Mouse (Mus musculus) stomach, postnatal 0 days (tissue): ENCODE results near the gene Asb1. TPM values are rescaled to one million over a fixed set of nuclear protein-coding genes. Genes with fewer than 3 reads are reported as not detected.

Experiments used
- ATAC-seq: fragments of 200-750 bp; cut with Nextera tagmentation; 2 replicates; pipeline ENCODE4 v1.8.0; 2017; ENCODE audit not compliant: low FRiP score, low TSS enrichment
- DNase-seq: peaks from one replicate; pipeline ENCODE4 v3.0.0-alpha.2; 2016; ENCODE audit warnings: low spot score
- H3K27ac ChIP-seq: fragments of 300-500 bp; sonication (generic); replicated peaks from 2 replicates; pipeline ENCODE4 v1.5.1; 2014; ENCODE audit warnings: mild to moderate bottlenecking, control low read depth
- H3K27me3 ChIP-seq: fragments of 300-500 bp; sonication (generic); 2 replicates; pipeline ENCODE4 v1.6.1; 2014; ENCODE audit warnings: low read length; ENCODE audit not compliant: control insufficient read depth, insufficient read depth
- H3K36me3 ChIP-seq: fragments of 300-500 bp; sonication (generic); 2 replicates; pipeline ENCODE4 v1.6.1; 2014; ENCODE audit warnings: low read length, mixed read lengths; ENCODE audit not compliant: control insufficient read depth, insufficient read depth
- H3K4me1 ChIP-seq: fragments of 300-500 bp; sonication (generic); replicated peaks from 2 replicates; pipeline ENCODE4 v1.6.1; 2014; ENCODE audit warnings: antibody characterized with exemption; ENCODE audit not compliant: control insufficient read depth, insufficient read depth
- H3K4me2 ChIP-seq: fragments of 300-500 bp; sonication (generic); replicated peaks from 2 replicates; pipeline ENCODE4 v1.6.1; 2014; ENCODE audit warnings: low read depth, mild to moderate bottlenecking, control low read depth, moderate library complexity
- H3K4me3 ChIP-seq: fragments of 300-500 bp; sonication (generic); 2 replicates; pipeline ENCODE4 v1.5.1; 2014; ENCODE audit warnings: low read depth, low read length, control low read depth
- H3K9ac ChIP-seq: fragments of 300-500 bp; sonication (generic); 2 replicates; pipeline ENCODE4 v1.6.1; 2014; ENCODE audit warnings: mild to moderate bottlenecking, low read length, control low read depth, mixed read lengths
- H3K9me3 ChIP-seq: fragments of 300-500 bp; sonication (generic); 2 replicates; pipeline ENCODE4 v1.6.1; 2016; ENCODE audit warnings: low read length; ENCODE audit not compliant: control insufficient read depth
- CTCF ChIP-seq: IDR thresholded peaks from 2 replicates; pipeline ENCODE4 v1.5.1; 2016; ENCODE audit warnings: antibody characterized with exemption, low read depth, mild to moderate bottlenecking, moderate library complexity
- EP300 ChIP-seq: optimal IDR thresholded peaks from 2 replicates; pipeline ENCODE3; 2016; ENCODE audit warnings: antibody characterized with exemption
- WGBS: fragments of 180-500 bp; shearing (Covaris S2); extraction: QIAGEN DNeasy Blood & Tissue Kit; methylation state at CpG from one replicate; pipeline ENCODE4 v1.1.7; 2014; 5-methylcytosine and 5-hydroxymethylcytosine counted together
- polyA plus RNA-seq: library from polyadenylated mRNA; unstranded; fragments of >200 nt; fragmentation: Nextera tagmentation; extraction: Ambion mirVana; gene quantifications from 2 replicates; pipeline ENCODE4 v1.2.1, GENCODE M21; 2015

Asb1 gene
- polyA plus RNA-seq, 1 experiment from 2014 or later, result 1.6 TPM

DNA sequence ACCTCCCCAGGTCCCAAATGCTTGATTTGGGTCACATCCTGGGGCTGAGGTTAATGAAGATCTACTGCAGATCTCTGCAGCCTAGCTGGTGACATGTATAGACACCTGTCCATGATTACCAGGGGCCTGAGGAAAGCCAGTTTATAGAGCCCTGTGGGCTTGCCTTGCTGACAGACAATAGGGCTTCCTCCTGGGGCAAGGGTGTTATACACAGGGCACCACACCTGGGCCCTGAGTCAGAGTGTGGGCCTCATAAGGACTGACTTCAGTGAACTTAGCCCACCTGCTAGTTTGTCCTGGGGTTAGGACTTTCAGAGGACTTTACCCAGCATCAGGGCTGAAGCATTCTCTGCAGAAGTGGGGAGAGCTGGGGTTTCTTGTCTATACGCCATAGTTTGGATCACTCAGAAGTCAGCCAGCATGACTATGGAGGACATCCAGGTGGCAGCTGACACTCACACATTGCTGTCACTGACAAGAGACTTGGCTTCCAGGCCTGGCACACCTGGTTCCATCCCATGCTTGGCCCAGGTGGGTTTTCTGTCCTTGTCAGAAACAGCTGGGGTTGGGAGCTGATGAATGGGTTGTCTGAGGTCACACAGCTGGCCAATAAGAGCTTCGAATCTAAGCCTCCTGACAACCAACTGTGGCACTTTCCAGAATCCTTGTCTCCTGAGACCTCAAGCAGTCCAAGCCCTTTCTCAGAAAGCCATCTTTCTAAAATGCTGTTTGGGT, 61.2 kb downstream of the Asb1 start:
- DNase-seq (no peak), ATAC-seq (no peak)
- no peak overlapping the region for H3K4me2 ChIP-seq
- WGBS, result 75% methylated on average over 2 of the region's 2 CpGs
- no peak overlapping the region for H3K27ac ChIP-seq
- TF ChIP-seq CTCF (no peak), EP300 (no peak)
- no peaks in the 10 kb centered on the region for H3K36me3 ChIP-seq
- H3K27me3 ChIP-seq, result no peaks in the 10 kb centered on the region
- H3K4me3 ChIP-seq, result no peak overlapping the region
- no peak overlapping the region for H3K9ac ChIP-seq
- H3K4me1 ChIP-seq, result no peaks in the 10 kb centered on the region
- no peaks in the 10 kb centered on the region for H3K9me3 ChIP-seq

DNA sequence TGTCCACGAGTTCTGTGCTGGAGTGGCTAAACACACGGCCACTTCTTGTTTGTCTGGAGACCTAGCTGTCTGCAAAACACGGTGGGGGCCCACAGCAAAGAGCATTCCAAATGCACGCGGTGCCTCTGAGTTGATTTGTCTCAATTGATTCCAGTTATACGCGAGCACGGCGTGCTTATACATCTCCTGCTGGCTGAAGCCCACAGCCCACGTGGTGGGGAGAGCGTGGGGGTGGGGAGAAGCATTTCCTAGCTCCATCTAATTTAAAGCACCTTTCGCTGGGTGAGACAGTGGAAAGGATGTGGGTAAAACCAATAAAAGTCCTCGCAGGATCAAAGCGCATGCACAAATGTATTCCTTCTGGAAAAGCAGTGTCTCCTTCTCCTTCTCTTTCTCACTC, 65.3 kb downstream of the Asb1 start:
- WGBS, result 72% methylated on average over 14 of the region's 14 CpGs
- Histone ChIP-seq H3K27me3 (no peaks in the 10 kb centered on the region), H3K27ac (no peak overlapping the region), H3K9ac (no peak overlapping the region), H3K4me3 (no peak overlapping the region), H3K4me1 (no peaks in the 10 kb centered on the region), H3K4me2 (no peak overlapping the region), H3K36me3 (no peaks in the 10 kb centered on the region), H3K9me3 (no peaks in the 10 kb centered on the region)
- no peak for TF ChIP-seq EP300
- TF ChIP-seq CTCF, result no peak
- ATAC-seq (no peak), DNase-seq (no peak)

DNA sequence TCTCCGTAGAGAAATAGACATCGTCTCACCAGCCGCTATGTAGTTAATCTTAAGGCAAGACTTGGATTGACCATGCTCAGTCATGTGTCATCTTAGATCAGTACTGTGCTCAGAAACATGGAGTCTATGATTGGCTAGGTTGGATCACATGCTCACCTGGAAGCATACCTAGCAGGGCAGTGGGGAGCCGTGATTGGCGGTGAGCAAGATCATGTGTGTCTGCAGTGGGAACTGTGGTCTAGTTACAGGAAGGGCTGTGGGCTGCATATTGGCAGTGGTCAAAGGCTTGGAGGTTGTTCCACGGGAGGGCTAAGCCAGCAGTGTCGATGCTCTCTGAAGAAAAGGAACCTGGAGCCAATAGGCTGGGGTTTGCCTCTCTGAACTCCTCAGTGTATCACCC, 66.4 kb downstream of the Asb1 start:
- H3K9me3 ChIP-seq, result no peaks in the 10 kb centered on the region
- no peak for TF ChIP-seq CTCF
- no peak for TF ChIP-seq EP300
- H3K4me2 ChIP-seq, result no peak overlapping the region
- H3K4me1 ChIP-seq, result 0 out of 2 replicates have a peak, but pooled peaks cover under 1% of the 10 kb centered on the region
- no peaks in the 10 kb centered on the region for H3K27me3 ChIP-seq
- H3K27ac ChIP-seq, result no peak overlapping the region
- DNase-seq (no peak), ATAC-seq (no peak)
- 92% methylated on average over 7 of the region's 7 CpGs for WGBS
- no peak overlapping the region for H3K4me3 ChIP-seq
- H3K36me3 ChIP-seq, result no peaks in the 10 kb centered on the region
- H3K9ac ChIP-seq, result no peak overlapping the region

DNA sequence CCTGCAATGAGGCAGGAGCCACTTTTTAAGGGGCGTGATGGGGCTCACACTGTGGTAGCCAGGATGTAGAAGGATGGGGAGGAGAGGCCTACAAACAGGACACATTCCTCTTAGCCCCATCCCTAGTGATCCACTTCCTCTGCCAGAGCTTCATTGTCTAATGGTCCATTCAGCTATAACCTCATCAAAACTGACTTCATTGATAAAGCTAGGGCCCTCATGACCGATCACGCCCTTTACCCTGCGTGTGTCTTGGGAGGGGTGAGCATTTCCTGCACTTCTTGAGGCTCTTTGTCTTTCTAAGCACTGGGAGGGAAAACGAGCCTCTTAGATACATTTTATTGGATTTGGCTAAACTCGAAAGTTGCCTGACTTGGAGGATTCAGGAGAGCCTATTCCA, 66.8 kb downstream of the Asb1 start:
- no peak for DNase-seq
- Histone ChIP-seq H3K9ac (no peak overlapping the region), H3K4me3 (no peak overlapping the region), H3K27ac (no peak overlapping the region), H3K4me2 (no peak overlapping the region), H3K36me3 (no peaks in the 10 kb centered on the region), H3K27me3 (no peaks in the 10 kb centered on the region), H3K4me1 (0 out of 2 replicates have a peak, but pooled peaks cover 4% of the 10 kb centered on the region), H3K9me3 (no peaks in the 10 kb centered on the region)
- TF ChIP-seq EP300 (no peak), CTCF (no peak)
- no peak for ATAC-seq
- 75% methylated on average over 6 of the region's 6 CpGs for WGBS

Other genes with a start within 250 kb of the Asb1 start
- gene Scly, start 242.2 kb upstream of the Asb1 start, polyA plus RNA-seq, result 8.2 and 8.9 TPM in 2 replicates
- 0.02 TPM in 1 of 2 replicates, not detected in the other for gene Espnl, start 218.5 kb upstream of the Asb1 start, polyA plus RNA-seq
- gene Klhl30, start 189.5 kb upstream of the Asb1 start, polyA plus RNA-seq, result 0.61 and 0.80 TPM in 2 replicates
- gene Erfe, start 174.1 kb upstream of the Asb1 start, polyA plus RNA-seq, result 1.2 and 1.5 TPM in 2 replicates
- gene Ilkap, start 141.7 kb upstream of the Asb1 start, polyA plus RNA-seq, result 58.1 and 60.1 TPM in 2 replicates
- gene Hes6, start 126.5 kb upstream of the Asb1 start, polyA plus RNA-seq, result 40.7 and 43.1 TPM in 2 replicates
- 2.4 and 2.8 TPM in 2 replicates for gene Per2, start 81.2 kb upstream of the Asb1 start, polyA plus RNA-seq
- 3.0 and 3.1 TPM in 2 replicates for gene Traf3ip1, start 45.9 kb upstream of the Asb1 start, polyA plus RNA-seq